Mouse (Mus musculus) MEL (cell line): ENCODE data around the gene Tnp2. TPM values are rescaled to one million over a fixed set of nuclear protein-coding genes. Genes with fewer than 3 reads are reported as not detected.

Experiments
- DNase-seq: peaks from one replicate; pipeline ENCODE4 v3.0.0; 2011; ENCODE audit warnings: low read depth, low spot score
- H3K27ac ChIP-seq: 2 replicates; pipeline ENCODE4 v1.5.1; 2012; ENCODE audit warnings: low read depth, mild to moderate bottlenecking, control low read depth, low read length, moderate library complexity; ENCODE audit not compliant: control insufficient read depth
- H3K27me3 ChIP-seq, 2 experiments: fragments of 150-350 bp in 1 of 2; sonication (generic) in 1 of 2; 2 replicates each; pipeline ENCODE4 v1.6.1; 2012; ENCODE audit warnings: low read length in 2 of 2, mild to moderate bottlenecking in 2 of 2, improper control_type of control experiment in 1 of 2, moderate library complexity in 1 of 2; ENCODE audit not compliant: insufficient read depth in 2 of 2, control insufficient read depth in 1 of 2
- H3K36me3 ChIP-seq, 2 experiments: 2 replicates each; pipeline ENCODE4 v1.6.1; 2012 to 2014; ENCODE audit warnings: low read length in 2 of 2, improper control_type of control experiment in 1 of 2, inconsistent platforms in 1 of 2, mild to moderate bottlenecking in 1 of 2; ENCODE audit not compliant: insufficient read depth in 2 of 2, control insufficient read depth in 1 of 2
- H3K4me1 ChIP-seq, 2 experiments: fragments of 150-350 bp in 1 of 2; sonication (generic) in 1 of 2; 2 replicates each; pipeline ENCODE4 v1.6.1; 2012; ENCODE audit warnings: low read length in 2 of 2, improper control_type of control experiment in 1 of 2, mild to moderate bottlenecking in 1 of 2; ENCODE audit not compliant: insufficient read depth in 2 of 2, control insufficient read depth in 1 of 2
- H3K4me3 ChIP-seq, 2 experiments: fragments of 150-350 bp in 1 of 2; sonication (generic) in 1 of 2; 2 replicates each; pipeline ENCODE4 v1.5.1; 2012; ENCODE audit warnings: low read depth in 2 of 2, low read length in 2 of 2, mild to moderate bottlenecking in 2 of 2, moderate library complexity in 2 of 2, control low read depth in 1 of 2, improper control_type of control experiment in 1 of 2; ENCODE audit not compliant: control insufficient read depth in 1 of 2, insufficient read depth in 1 of 2
- H3K79me2 ChIP-seq: 2 replicates; pipeline ENCODE4 v1.6.1; 2012; ENCODE audit warnings: mild to moderate bottlenecking, low read length, moderate library complexity; ENCODE audit not compliant: control insufficient read depth, poor library complexity, insufficient read depth
- H3K9ac ChIP-seq: 2 replicates; pipeline ENCODE4 v1.6.1; 2012; ENCODE audit warnings: low read depth, mild to moderate bottlenecking, control low read depth, low read length, moderate library complexity; ENCODE audit not compliant: control insufficient read depth, poor library complexity, severe bottlenecking
- H3K9me3 ChIP-seq: fragments of 150-350 bp; sonication (generic); replicated peaks from 2 replicates; pipeline ENCODE4 v1.6.1; 2012; ENCODE audit warnings: mild to moderate bottlenecking, low read length, improper control_type of control experiment, moderate library complexity; ENCODE audit not compliant: insufficient read depth
- CHD2 ChIP-seq: IDR thresholded peaks from 2 replicates; pipeline ENCODE4 v1.6.1; 2011; ENCODE audit warnings: low read length, improper control_type of control experiment
- CTCF ChIP-seq, 3 experiments: IDR thresholded peaks in 2 of 3; conservative IDR thresholded peaks in 1 of 3; 2 replicates each; pipeline ENCODE4 v1.5.1; 2011 to 2012; ENCODE audit warnings: low read length in 3 of 3, low read depth in 2 of 3, mild to moderate bottlenecking in 2 of 3, improper control_type of control experiment in 1 of 3, inconsistent platforms in 1 of 3, mixed read lengths in 1 of 3, moderate library complexity in 1 of 3; ENCODE audit not compliant: control insufficient read depth in 1 of 3, insufficient read depth in 1 of 3, poor library complexity in 1 of 3, severe bottlenecking in 1 of 3
- ELF1 ChIP-seq: IDR thresholded peaks from 2 replicates; pipeline ENCODE4 v1.6.1; 2014; ENCODE audit warnings: low read depth, mild to moderate bottlenecking, inconsistent platforms, low read length, improper control_type of control experiment, moderate library complexity
- EP300 ChIP-seq, 2 experiments: IDR thresholded peaks; 2 replicates each; pipeline ENCODE4 v1.6.1; 2011; ENCODE audit warnings: improper control_type of control experiment in 2 of 2, low read length in 2 of 2, low read depth in 1 of 2, mild to moderate bottlenecking in 1 of 2
- GATA1 ChIP-seq: IDR thresholded peaks from 2 replicates; pipeline ENCODE4 v1.6.1; 2011; ENCODE audit warnings: low read depth, low read length, improper control_type of control experiment
- KAT2A ChIP-seq: conservative IDR thresholded peaks from 2 replicates; pipeline ENCODE4 v1.6.1; 2012; ENCODE audit warnings: low read depth, low read length, improper control_type of control experiment, inconsistent platforms
- MYB ChIP-seq: IDR thresholded peaks from 2 replicates; pipeline ENCODE4 v1.6.1; 2011; ENCODE audit warnings: mild to moderate bottlenecking, low read depth, low read length, improper control_type of control experiment
- MYC ChIP-seq: IDR thresholded peaks from 2 replicates; pipeline ENCODE4 v1.6.1; 2011; ENCODE audit warnings: low read depth, mild to moderate bottlenecking, low read length, improper control_type of control experiment, moderate library complexity
- POLR2A ChIP-seq, 2 experiments: IDR thresholded peaks; 2 replicates each; pipeline ENCODE4 v1.6.1; 2011 to 2012; ENCODE audit warnings: low read length in 2 of 2, mild to moderate bottlenecking in 2 of 2, control low read depth in 1 of 2, improper control_type of control experiment in 1 of 2, low read depth in 1 of 2, moderate library complexity in 1 of 2; ENCODE audit not compliant: control insufficient read depth in 1 of 2, insufficient read depth in 1 of 2, poor library complexity in 1 of 2
- RAD21 ChIP-seq: IDR thresholded peaks from 2 replicates; pipeline ENCODE4 v1.6.1; 2011; ENCODE audit warnings: mild to moderate bottlenecking, low read depth, low read length, improper control_type of control experiment
- SMC3 ChIP-seq: IDR thresholded peaks from 2 replicates; pipeline ENCODE4 v1.6.1; 2011; ENCODE audit warnings: low read depth, low read length, improper control_type of control experiment
- TBP ChIP-seq: IDR thresholded peaks from 2 replicates; pipeline ENCODE4 v1.8.0; 2011; ENCODE audit warnings: low read depth, low read length, improper control_type of control experiment
- TCF12 ChIP-seq: IDR thresholded peaks from 2 replicates; pipeline ENCODE4 v1.6.1; 2014; ENCODE audit warnings: low read depth, mild to moderate bottlenecking, inconsistent platforms, low read length, improper control_type of control experiment, moderate library complexity
- UBTF ChIP-seq: IDR thresholded peaks from 2 replicates; pipeline ENCODE4 v1.6.1; 2012; ENCODE audit warnings: low read depth, mild to moderate bottlenecking, inconsistent platforms, low read length, improper control_type of control experiment, moderate library complexity, borderline replicate concordance; ENCODE audit not compliant: insufficient read depth
- USF2 ChIP-seq, 2 experiments: IDR thresholded peaks; 2 replicates each; pipeline ENCODE4 v1.6.1; 2011 to 2012; ENCODE audit warnings: improper control_type of control experiment in 2 of 2, low read length in 2 of 2, borderline replicate concordance in 1 of 2, inconsistent platforms in 1 of 2, low read depth in 1 of 2, mild to moderate bottlenecking in 1 of 2; ENCODE audit not compliant: insufficient read depth in 1 of 2
- ZKSCAN1 ChIP-seq: IDR thresholded peaks from 2 replicates; pipeline ENCODE4 v1.6.1; 2012; ENCODE audit warnings: low read depth, mild to moderate bottlenecking, inconsistent platforms, low read length, improper control_type of control experiment, moderate library complexity
- ZNF384 ChIP-seq: IDR thresholded peaks from 2 replicates; pipeline ENCODE4 v1.6.1; 2012; ENCODE audit warnings: low read depth, mild to moderate bottlenecking, inconsistent platforms, low read length, improper control_type of control experiment
- polyA plus RNA-seq, 2 experiments: library from polyadenylated mRNA; stranded (reverse) in 1 of 2; unstranded in 1 of 2; fragments of >175 nt in 1 of 2; fragments of >200 nt in 1 of 2; gene quantifications; 2 replicates each; pipeline versions ENCODE4 v1.2.1 to v1.2.4; 2012; ENCODE audit warnings: low replicate concordance in 2 of 2, low read depth in 1 of 2; ENCODE audit not compliant: insufficient read length in 2 of 2, insufficient read depth in 1 of 2, missing spikeins in 1 of 2
- total RNA-seq: library from RNA; depleted of rRNA; stranded (reverse); fragments of 300-350 nt; gene quantifications from 2 replicates; pipeline ENCODE4 v1.2.3, GENCODE M21; 2012

Gene Tnp2
- total and polyA plus RNA-seq, 3 experiments, result not detected

DNA sequence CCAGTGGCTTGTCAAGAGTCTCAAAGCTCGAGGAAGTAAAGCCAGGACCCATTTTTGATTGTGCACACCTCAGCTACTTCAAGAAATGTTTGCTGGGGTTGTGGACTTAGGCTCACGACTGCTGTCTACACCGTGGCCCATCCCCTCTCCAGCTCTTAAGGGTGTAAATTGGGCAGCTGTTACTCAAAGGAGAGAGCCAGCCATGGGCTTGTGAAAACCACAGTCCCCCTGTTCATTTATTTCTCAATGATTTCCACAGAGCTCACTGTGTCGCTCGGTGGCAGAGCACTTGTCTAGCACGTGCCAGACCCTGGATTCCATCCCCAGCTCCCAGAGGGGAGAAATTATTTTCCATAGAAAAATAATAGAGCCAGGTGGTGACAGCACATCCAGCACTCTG, 32.3 kb downstream of the Tnp2 start:
- Histone ChIP-seq H3K9me3 (no peaks in the 10 kb centered on the region), H3K4me3 (no peak overlapping the region), H3K27ac (no peak overlapping the region), H3K4me1 (peaks cover 0 to 7% of the 10 kb centered on the region in 2 experiments; a peak in 2 of 4 replicates), H3K79me2 (no peaks in the 10 kb centered on the region), H3K36me3 (no peaks in the 10 kb centered on the region), H3K27me3 (peaks cover 0 to 2% of the 10 kb centered on the region in 2 experiments; a peak in 3 of 4 replicates), H3K9ac (no peak overlapping the region)
- DNase-seq, result no peak
- no peak for TF ChIP-seq CTCF (IDR thresholded peaks at IDR 0.05 in 2 of 3, conservative IDR thresholded peaks at IDR 0.05 in 1 of 3; ENCODE audit: control insufficient read depth in 1 of 3, insufficient read depth in 1 of 3, low read depth in 2 of 3, low read length in 3 of 3, poor library complexity in 1 of 3, severe bottlenecking in 1 of 3)
- no peak for TF ChIP-seq UBTF
- no peak for TF ChIP-seq USF2 (IDR thresholded peaks at IDR 0.05; ENCODE audit: borderline replicate concordance in 1 of 2, insufficient read depth in 1 of 2, low read depth in 1 of 2, low read length in 2 of 2)
- TF ChIP-seq GATA1, result no peak
- TF ChIP-seq ZNF384, result no peak
- no peak for TF ChIP-seq CHD2
- TF ChIP-seq POLR2A (IDR thresholded peaks at IDR 0.05; ENCODE audit: control insufficient read depth in 1 of 2, insufficient read depth in 1 of 2, low read depth in 1 of 2, low read length in 2 of 2, poor library complexity in 1 of 2), result no peak
- TF ChIP-seq ZKSCAN1, result no peak
- no peak for TF ChIP-seq MYC
- no peak for TF ChIP-seq TCF12

DNA sequence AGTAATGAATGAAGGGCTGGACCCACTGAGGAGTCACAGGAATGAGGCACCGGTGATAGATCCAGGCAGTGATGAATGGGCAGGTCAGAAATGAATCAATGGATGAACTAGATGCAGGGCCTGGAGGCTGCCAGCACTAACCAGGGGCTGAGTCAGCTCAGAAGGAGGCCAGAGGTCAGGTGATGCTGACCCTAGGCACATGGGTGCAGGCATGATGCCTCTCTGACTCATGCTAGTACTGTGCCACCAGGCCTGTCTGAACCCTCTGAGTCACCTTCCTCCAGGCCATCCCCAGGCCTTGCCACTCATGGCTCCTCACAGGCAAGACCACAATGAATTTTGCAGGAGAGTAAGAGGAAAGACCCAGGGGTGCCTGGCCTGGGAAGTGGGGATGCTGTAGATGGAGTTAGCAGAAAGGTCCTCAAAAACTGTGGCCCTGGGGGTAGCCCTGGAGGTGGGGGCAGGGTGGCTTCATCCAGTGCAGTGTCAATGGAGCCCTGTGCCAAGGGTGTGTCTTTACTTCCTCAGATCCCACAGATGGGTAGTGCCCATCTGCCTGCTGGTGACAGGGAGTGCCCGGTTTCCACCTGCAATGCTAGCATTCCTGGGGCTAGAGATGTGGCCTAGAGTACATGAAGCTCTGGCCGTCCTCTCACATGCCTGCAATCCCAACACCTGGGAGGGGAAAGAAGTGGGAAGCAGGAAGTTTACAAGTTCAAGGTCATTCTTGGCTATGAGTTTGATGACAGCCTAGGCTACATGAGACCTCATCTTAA, 33.8 kb downstream of the Tnp2 start:
- H3K79me2 ChIP-seq, result no peaks in the 10 kb centered on the region
- H3K9ac ChIP-seq, result no peak overlapping the region
- no peak for TF ChIP-seq RAD21
- TF ChIP-seq MYB, result no peak
- TF ChIP-seq ZKSCAN1, result no peak
- TF ChIP-seq TBP, result no peak
- no peak for TF ChIP-seq ELF1
- no peak for TF ChIP-seq ZNF384
- no peak for TF ChIP-seq SMC3
- no peak for TF ChIP-seq EP300 (IDR thresholded peaks at IDR 0.05; ENCODE audit: low read depth in 1 of 2, low read length in 2 of 2)
- TF ChIP-seq KAT2A, result no peak
- no peaks in the 10 kb centered on the region for H3K36me3 ChIP-seq
- DNase-seq, result no peak
- H3K4me3 ChIP-seq, result no peak overlapping the region
- H3K9me3 ChIP-seq, result no peaks in the 10 kb centered on the region
- peaks cover 0 to 6% of the 10 kb centered on the region in 2 experiments; a peak in 2 of 4 replicates for H3K4me1 ChIP-seq
- H3K27me3 ChIP-seq, result peaks cover 0 to 2% of the 10 kb centered on the region in 2 experiments; a peak in 3 of 4 replicates
- H3K27ac ChIP-seq, result no peak overlapping the region
